Mouse (Mus musculus) kidney, postnatal 0 days (tissue): ENCODE measurements around the gene Ttc24. TPM values are rescaled to one million over a fixed set of nuclear protein-coding genes. Genes with fewer than 3 reads are reported as not detected.
A peak's percentile ranks its signal among the peaks of the same experiment; 100 is the strongest.

ENCODE experiments used
- ATAC-seq: fragments of 200-750 bp; cut with Nextera tagmentation; replicated peaks from 2 replicates; pipeline ENCODE4 v1.8.0; 2017; ENCODE audit warnings: low read depth, moderate number of reproducible peaks, moderate TSS enrichment, moderate library complexity; ENCODE audit not compliant: low FRiP score
- DNase-seq: peaks from one replicate; pipeline ENCODE4 v3.0.0-alpha.2; 2016; ENCODE audit warnings: low spot score
- H3K27ac ChIP-seq: fragments of 300-500 bp; sonication (generic); 2 replicates; pipeline ENCODE4 v1.5.1; 2014; ENCODE audit warnings: mild to moderate bottlenecking
- H3K27me3 ChIP-seq: fragments of 300-500 bp; sonication (generic); 2 replicates; pipeline ENCODE4 v1.6.1; 2014; ENCODE audit warnings: low read length, mixed read lengths; ENCODE audit not compliant: insufficient read depth
- H3K36me3 ChIP-seq: fragments of 300-500 bp; sonication (generic); 2 replicates; pipeline ENCODE4 v1.6.1; 2014; ENCODE audit warnings: low read length, mixed read lengths; ENCODE audit not compliant: insufficient read depth
- H3K4me1 ChIP-seq: fragments of 300-500 bp; sonication (generic); replicated peaks from 2 replicates; pipeline ENCODE4 v1.6.1; 2014; ENCODE audit warnings: antibody characterized with exemption, low read length, mixed read lengths; ENCODE audit not compliant: insufficient read depth
- H3K4me2 ChIP-seq: fragments of 300-500 bp; sonication (generic); 2 replicates; pipeline ENCODE4 v1.6.1; 2014; ENCODE audit warnings: mild to moderate bottlenecking, low read length, moderate library complexity, mixed read lengths
- H3K4me3 ChIP-seq: fragments of 300-500 bp; sonication (generic); replicated peaks from 2 replicates; pipeline ENCODE4 v1.5.1; 2014; ENCODE audit warnings: low read depth, low read length
- H3K9ac ChIP-seq: fragments of 300-500 bp; sonication (generic); 2 replicates; pipeline ENCODE4 v1.6.1; 2014; ENCODE audit warnings: low read depth, low read length
- H3K9me3 ChIP-seq: fragments of 300-500 bp; sonication (generic); replicated peaks from 2 replicates; pipeline ENCODE4 v1.6.1; 2016; ENCODE audit warnings: low read length, inconsistent platforms, mixed read lengths
- CTCF ChIP-seq: IDR thresholded peaks from 2 replicates; pipeline ENCODE4 v1.5.1; 2016; ENCODE audit warnings: antibody characterized with exemption, low read depth, mild to moderate bottlenecking, moderate library complexity
- WGBS: fragments of 180-500 bp; shearing (Covaris S2); extraction: QIAGEN DNeasy Blood & Tissue Kit; methylation state at CpG from one replicate; pipeline ENCODE4 v1.1.7; 2014; 5-methylcytosine and 5-hydroxymethylcytosine counted together
- polyA plus RNA-seq: library from polyadenylated mRNA; unstranded; fragments of >200 nt; fragmentation: Nextera tagmentation; extraction: Ambion mirVana; gene quantifications from 2 replicates; pipeline ENCODE4 v1.2.1, GENCODE M21; 2015

Gene Ttc24
- polyA plus RNA-seq, 1 experiment from 2014 or later, result not detected

- Histone ChIP-seq H3K9ac (no peak overlapping the region), H3K27ac (no peak overlapping the region), H3K4me3 (no peak overlapping the region), H3K9me3 (no peaks in the 10 kb centered on the region), H3K4me2 (no peak overlapping the region), H3K36me3 (peaks cover 26% of the 10 kb centered on the region; the same call in 1 of the 2 replicates), H3K4me1 (no peaks in the 10 kb centered on the region), H3K27me3 (no peaks in the 10 kb centered on the region)
- TF ChIP-seq CTCF, result no peak
- WGBS, result 91% methylated on average over 12 of the region's 12 CpGs
- ATAC-seq (no peak), DNase-seq (no peak)
Observed at GRCm38 (mm10) chr3:88114396-88114795, 36.3 kb upstream of the Ttc24 start.

- ATAC-seq (no peak), DNase-seq (no peak)
- no peak overlapping the region for H3K4me3 ChIP-seq
- no peak overlapping the region for H3K4me2 ChIP-seq
- no peaks in the 10 kb centered on the region for H3K4me1 ChIP-seq
- no peaks in the 10 kb centered on the region for H3K9me3 ChIP-seq
- peaks cover 30% of the 10 kb centered on the region; the same call in 1 of the 2 replicates for H3K36me3 ChIP-seq
- H3K27me3 ChIP-seq, result no peaks in the 10 kb centered on the region
- H3K9ac ChIP-seq, result no peak overlapping the region
- no peak for TF ChIP-seq CTCF
- WGBS, result 95% methylated on average over 6 of the region's 6 CpGs
- no peak overlapping the region for H3K27ac ChIP-seq
Observed at GRCm38 (mm10) chr3:88109126-88109525, 31.0 kb upstream of the Ttc24 start.

GRCm38 (mm10) chr3:88106126-88106525, 28.0 kb upstream of the Ttc24 start:
- Histone ChIP-seq H3K36me3 (0 out of 2 replicates have a peak, but pooled peaks cover 18% of the 10 kb centered on the region), H3K4me2 (no peak overlapping the region), H3K9me3 (no peaks in the 10 kb centered on the region), H3K4me1 (no peaks in the 10 kb centered on the region), H3K9ac (no peak overlapping the region), H3K27me3 (no peaks in the 10 kb centered on the region), H3K27ac (no peak overlapping the region), H3K4me3 (no peak overlapping the region)
- TF ChIP-seq CTCF, result no peak
- DNase-seq, result no peak
- 90% methylated on average over 4 of the region's 4 CpGs for WGBS
- ATAC-seq, result no peak

GRCm38 (mm10) chr3:88102611-88103010, 24.5 kb upstream of the Ttc24 start:
- Histone ChIP-seq H3K4me1 (no peaks in the 10 kb centered on the region), H3K4me2 (no peak overlapping the region), H3K9ac (no peak overlapping the region), H3K27ac (peak overlapping the region; percentile 72; the same call in 1 of the 2 replicates), H3K9me3 (no peaks in the 10 kb centered on the region), H3K27me3 (no peaks in the 10 kb centered on the region), H3K36me3 (0 out of 2 replicates have a peak, but pooled peaks cover 10% of the 10 kb centered on the region), H3K4me3 (no peak overlapping the region)
- ATAC-seq (0 out of 2 replicates have a peak, but pooled peaks have one; percentile 17), DNase-seq (peak; percentile 23)
- no peak for TF ChIP-seq CTCF
- 63% methylated on average over 6 of the region's 6 CpGs for WGBS

- DNase-seq (peak; percentile 39), ATAC-seq (no peak)
- Histone ChIP-seq H3K4me1 (no peaks in the 10 kb centered on the region), H3K4me2 (no peak overlapping the region), H3K27me3 (no peaks in the 10 kb centered on the region), H3K36me3 (0 out of 2 replicates have a peak, but pooled peaks cover 9% of the 10 kb centered on the region), H3K9me3 (no peaks in the 10 kb centered on the region), H3K4me3 (no peak overlapping the region), H3K27ac (peak overlapping the region; percentile 72; the same call in 1 of the 2 replicates), H3K9ac (no peak overlapping the region)
- TF ChIP-seq CTCF, result no peak
- 76% methylated on average over 6 of the region's 6 CpGs for WGBS
Observed at GRCm38 (mm10) chr3:88102196-88102595, 24.1 kb upstream of the Ttc24 start.

GRCm38 (mm10) chr3:88101736-88102135, 23.6 kb upstream of the Ttc24 start:
- Histone ChIP-seq H3K36me3 (0 out of 2 replicates have a peak, but pooled peaks cover 14% of the 10 kb centered on the region), H3K4me2 (no peak overlapping the region), H3K27me3 (no peaks in the 10 kb centered on the region), H3K9ac (no peak overlapping the region), H3K27ac (peak overlapping the region; percentile 72; the same call in 1 of the 2 replicates), H3K9me3 (no peaks in the 10 kb centered on the region), H3K4me1 (no peaks in the 10 kb centered on the region), H3K4me3 (no peak overlapping the region)
- WGBS, result 91% methylated on average over 7 of the region's 7 CpGs
- ATAC-seq, result no peak
- DNase-seq, result no peak
- TF ChIP-seq CTCF, result no peak

DNA sequence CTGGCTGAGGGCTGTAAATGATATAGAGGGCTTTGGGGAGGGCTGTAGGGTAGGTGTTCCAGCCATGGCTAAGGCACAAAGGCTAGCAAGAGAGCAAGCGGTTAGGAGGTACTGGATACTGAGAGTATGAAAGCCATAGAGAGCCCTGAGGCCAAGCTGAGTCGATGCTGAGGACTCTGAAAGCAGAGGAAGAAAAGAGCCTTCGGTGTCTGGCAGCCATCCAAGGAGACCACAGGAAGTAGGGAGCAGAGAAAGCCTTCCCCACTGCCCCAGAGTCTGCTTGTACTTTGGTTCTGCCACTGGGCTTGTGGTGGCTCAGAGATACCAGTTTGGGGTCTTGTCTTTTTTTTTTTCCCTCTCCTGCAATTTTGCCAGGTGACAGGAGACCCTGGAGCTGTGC, 22.1 kb upstream of the Ttc24 start:
- Histone ChIP-seq H3K4me3 (no peak overlapping the region), H3K4me1 (no peaks in the 10 kb centered on the region), H3K36me3 (0 out of 2 replicates have a peak, but pooled peaks cover 15% of the 10 kb centered on the region), H3K9ac (no peak overlapping the region), H3K27me3 (no peaks in the 10 kb centered on the region), H3K9me3 (no peaks in the 10 kb centered on the region), H3K27ac (no peak overlapping the region), H3K4me2 (no peak overlapping the region)
- no peak for TF ChIP-seq CTCF
- no peak for ATAC-seq
- WGBS, result 62% methylated on average over 3 of the region's 3 CpGs
- DNase-seq, result peak; percentile 15
